Mouse (Mus musculus) macrophage (primary cell): Measurements from ENCODE around the gene Pstk. TPM values are rescaled to one million over a fixed set of nuclear protein-coding genes. Genes with fewer than 3 reads are reported as not detected.
"Not testable (repeated sequence)": the region's sequence is repeated elsewhere in the genome, so short reads cannot be mapped to it uniquely, and the experiment has no call there.

ENCODE experiments used
- H3K27ac ChIP-seq: fragments of 350-480 bp; formaldehyde crosslinking; 2 replicates; pipeline ENCODE4 v1.9.0; 2021
- H3K36me3 ChIP-seq: fragments of 350-480 bp; formaldehyde crosslinking; 2 replicates; pipeline ENCODE4 v1.9.0; 2021; ENCODE audit errors: inconsistent target
- H3K4me3 ChIP-seq: fragments of 350-480 bp; formaldehyde crosslinking; 2 replicates; pipeline ENCODE4 v1.9.0; 2021; ENCODE audit errors: inconsistent target
- H3K79me2 ChIP-seq: fragments of 350-480 bp; formaldehyde crosslinking; 2 replicates; pipeline ENCODE4 v1.9.0; 2021; ENCODE audit errors: inconsistent target
- WGBS: methylation state at CpG from one replicate; pipeline ENCODE4 v1.1.7; 2026; ENCODE audit warnings: inconsistent platforms; ENCODE audit not compliant: missing documents; 5-methylcytosine and 5-hydroxymethylcytosine counted together
- polyA plus RNA-seq: library from polyadenylated mRNA; stranded (reverse); fragments of 250-400 nt; gene quantifications from 3 replicates; pipeline ENCODE4 v1.2.4, GENCODE M21; 2018; ENCODE audit warnings: inconsistent platforms

Pstk gene
- polyA plus RNA-seq, 1 experiment from 2014 or later: 14.8 TPM

GRCm38 (mm10) chr7:131371880-131372651, 1.1 kb downstream of the Pstk start:
- Histone ChIP-seq H3K36me3 (no peaks in the 10 kb centered on the region), H3K27ac (no peak overlapping the region), H3K79me2 (no peaks in the 10 kb centered on the region), H3K4me3 (peak overlapping the region; percentile 46)
- WGBS: 53% methylated on average over 9 of the region's 9 CpGs

- not testable (repeated sequence) for H3K79me2 ChIP-seq, H3K4me3 ChIP-seq, H3K27ac ChIP-seq
- H3K36me3 ChIP-seq: peaks cover 20% of the 10 kb centered on the region; the same call in 1 of the 2 replicates
- WGBS: no CpG with 5 or more reads among the region's 7 CpGs
Measured at GRCm38 (mm10) chr7:131391761-131392160, 20.8 kb downstream of the Pstk start.

GRCm38 (mm10) chr7:131409321-131409987, 38.5 kb downstream of the Pstk start:
- Histone ChIP-seq H3K79me2 (peaks cover 60% of the 10 kb centered on the region), H3K27ac (no peak overlapping the region; the same call in 1 of the 2 replicates), H3K36me3 (no peaks in the 10 kb centered on the region), H3K4me3 (peak overlapping the region; percentile 72)
- WGBS: 10% methylated on average over 16 of the region's 16 CpGs

- H3K27ac ChIP-seq: peak overlapping the region; percentile 28; the same call in 1 of the 2 replicates
- WGBS: under 1% methylated on average over 34 of the region's 38 CpGs
- H3K79me2 ChIP-seq: peaks cover 55% of the 10 kb centered on the region
- no peaks in the 10 kb centered on the region for H3K36me3 ChIP-seq
- peak overlapping the region; percentile 72 for H3K4me3 ChIP-seq
Measured at GRCm38 (mm10) chr7:131409988-131410385, 39.0 kb downstream of the Pstk start.

- Histone ChIP-seq H3K4me3 (peak within 1 kb of the TSS; percentile 72), H3K27ac (peak within 1 kb of the TSS; percentile 36; the same call in 1 of the 2 replicates), H3K79me2 (peaks cover 52% of the 10 kb centered on the region), H3K36me3 (no peaks in the 10 kb centered on the region)
- WGBS: under 1% methylated on average over 40 of the region's 42 CpGs
Measured at GRCm38 (mm10) chr7:131410416-131411058, 39.6 kb downstream of the Pstk start, which contains the start of the genes Ikzf5 and Acadsb. Gene Ikzf5 (minus strand): TSS chr7:131410521. Gene Acadsb (plus strand): TSS chr7:131410601.

- Histone ChIP-seq H3K79me2 (peaks cover 46% of the 10 kb centered on the region), H3K27ac (no peak overlapping the region), H3K36me3 (no peaks in the 10 kb centered on the region), H3K4me3 (peak overlapping the region; percentile 72)
- 53% methylated on average over 10 of the region's 10 CpGs for WGBS
Measured at GRCm38 (mm10) chr7:131411221-131411940, 40.4 kb downstream of the Pstk start.

GRCm38 (mm10) chr7:131411941-131412270, 41.0 kb downstream of the Pstk start:
- Histone ChIP-seq H3K27ac (no peak overlapping the region), H3K36me3 (no peaks in the 10 kb centered on the region), H3K4me3 (no peak overlapping the region), H3K79me2 (peaks cover 41% of the 10 kb centered on the region)
- 96% methylated on average over 2 of the region's 2 CpGs for WGBS

- peaks cover 10% of the 10 kb centered on the region; the same call in 1 of the 2 replicates for H3K79me2 ChIP-seq
- not testable (repeated sequence) for H3K4me3 ChIP-seq, H3K36me3 ChIP-seq, H3K27ac ChIP-seq
Measured at GRCm38 (mm10) chr7:131416742-131417141, 45.8 kb downstream of the Pstk start.

GRCm38 (mm10) chr7:131417605-131418004, 46.7 kb downstream of the Pstk start:
- Histone ChIP-seq H3K27ac (no peak overlapping the region), H3K4me3 (no peak overlapping the region), H3K79me2 (peaks cover 6% of the 10 kb centered on the region; the same call in 1 of the 2 replicates), H3K36me3 (no peaks in the 10 kb centered on the region)

GRCm38 (mm10) chr7:131424912-131425311, 54.0 kb downstream of the Pstk start:
- Histone ChIP-seq H3K27ac (no peak overlapping the region), H3K4me3 (no peak overlapping the region), H3K79me2 (no peaks in the 10 kb centered on the region), H3K36me3 (peaks cover 11% of the 10 kb centered on the region; the same call in 1 of the 2 replicates)
- WGBS: 88% methylated on average over 2 of the region's 2 CpGs

GRCm38 (mm10) chr7:131427331-131427730, 56.4 kb downstream of the Pstk start:
- WGBS: 99% methylated on average over 5 of the region's 5 CpGs
- no peak overlapping the region for H3K27ac ChIP-seq

GRCm38 (mm10) chr7:131432244-131432643, 61.3 kb downstream of the Pstk start:
- peaks cover 23% of the 10 kb centered on the region; the same call in 1 of the 2 replicates for H3K36me3 ChIP-seq
- no peak overlapping the region for H3K27ac ChIP-seq
- WGBS: 29% methylated on average over 1 of the region's 1 CpGs
- H3K4me3 ChIP-seq: no peak overlapping the region
- H3K79me2 ChIP-seq: no peaks in the 10 kb centered on the region

More at GRCm38 (mm10) chr7:131427331-131427730, 56.4 kb downstream of the Pstk start:
- H3K79me2 ChIP-seq: no peaks in the 10 kb centered on the region
- peaks cover 24% of the 10 kb centered on the region; the same call in 1 of the 2 replicates for H3K36me3 ChIP-seq
- no peak overlapping the region for H3K4me3 ChIP-seq

- Histone ChIP-seq H3K4me3 (no peak overlapping the region), H3K27ac (no peak overlapping the region), H3K36me3 (peaks cover 17% of the 10 kb centered on the region; the same call in 1 of the 2 replicates), H3K79me2 (no peaks in the 10 kb centered on the region)
- 94% methylated on average over 1 of the region's 1 CpGs for WGBS
Measured at GRCm38 (mm10) chr7:131434276-131434675, 63.3 kb downstream of the Pstk start.

- Histone ChIP-seq H3K4me3 (no peak overlapping the region), H3K36me3 (0 out of 2 replicates have a peak, but pooled peaks cover 4% of the 10 kb centered on the region), H3K27ac (no peak overlapping the region), H3K79me2 (no peaks in the 10 kb centered on the region)
- WGBS: 83% methylated on average over 3 of the region's 3 CpGs
Measured at GRCm38 (mm10) chr7:131437051-131437450, 66.1 kb downstream of the Pstk start.
